9 mouse cellular contexts compared by ENCODE assay signal in genomic region chr12:54835608-54836570, GRCm38 (mm10). TPM values are rescaled to one million over a fixed set of nuclear protein-coding genes. Genes with fewer than 3 reads are reported as not detected.
A peak's percentile ranks its signal among the peaks of the same experiment; 100 is the strongest.
DNase-seq lines count a peak whose midpoint lies in the region; ATAC-seq and TF ChIP-seq lines count a peak whose summit lies in the region.
"Had no signal": no experiment of that assay in that cellular context is flagged by ENCODE, and none has a peak within 500 bp of the region (broad histone marks: within the 10 kb centered on the region; RNA-seq: fewer than 3 reads in every experiment).

No protein-coding gene starts in this region.

- H3K9ac ChIP-seq in forebrain, embryonic 13.5 days = no peak overlapping the region
- H3K9ac ChIP-seq in forebrain, embryonic 16.5 days (replicated peaks; ENCODE audit: low read depth, low read length) = no peak overlapping the region
- H3K9ac ChIP-seq in neural tube, embryonic 13.5 days = no peak overlapping the region; the same call in 1 of the 2 replicates
- H3K9ac ChIP-seq in intestine, postnatal 0 days (ENCODE audit: low read depth, low read length) = no peak overlapping the region
- no peak overlapping the region for H3K9ac ChIP-seq in stomach, postnatal 0 days (ENCODE audit: low read length)

- TF ChIP-seq CTCF in intestine, postnatal 0 days (IDR thresholded peaks at IDR 0.05; ENCODE audit: low read depth) = no peak
- TF ChIP-seq CTCF in stomach, postnatal 0 days (IDR thresholded peaks at IDR 0.05; ENCODE audit: low read depth) = no peak

- H3K4me3 ChIP-seq in forebrain, embryonic 13.5 days = no peak overlapping the region
- H3K4me3 ChIP-seq in forebrain, embryonic 16.5 days (replicated peaks; ENCODE audit: low read length) = no peak overlapping the region
- H3K4me3 ChIP-seq in neural tube, embryonic 13.5 days = no peak overlapping the region
- H3K4me3 ChIP-seq in intestine, postnatal 0 days (ENCODE audit: low read depth, low read length) = no peak overlapping the region
- no peak overlapping the region for H3K4me3 ChIP-seq in stomach, postnatal 0 days (ENCODE audit: low read depth, low read length)

- no peaks in the 10 kb centered on the region for H3K9me3 ChIP-seq in forebrain, embryonic 13.5 days (replicated peaks)
- no peaks in the 10 kb centered on the region for H3K9me3 ChIP-seq in forebrain, embryonic 16.5 days (ENCODE audit: control insufficient read depth, low read length)
- H3K9me3 ChIP-seq in neural tube, embryonic 13.5 days = no peaks in the 10 kb centered on the region
- H3K9me3 ChIP-seq in intestine, postnatal 0 days (ENCODE audit: control insufficient read depth) = no peaks in the 10 kb centered on the region
- H3K9me3 ChIP-seq in stomach, postnatal 0 days (ENCODE audit: control insufficient read depth, low read length) = no peaks in the 10 kb centered on the region
- H3K9me3 ChIP-seq: limb, embryonic 12.5 days had no signal

- no peak for ATAC-seq in forebrain, embryonic 13.5 days
- ATAC-seq in forebrain, embryonic 16.5 days = no peak
- ATAC-seq in neural tube, embryonic 13.5 days (ENCODE audit: low read depth) = no peak
- no peak for ATAC-seq in intestine, postnatal 0 days
- ATAC-seq in stomach, postnatal 0 days (ENCODE audit: low FRiP score, low TSS enrichment) = no peak

- TF ChIP-seq EP300 in stomach, postnatal 0 days (optimal IDR thresholded peaks at IDR 0.05) = no peak

- H3K27ac ChIP-seq in forebrain, embryonic 13.5 days = 0 out of 2 replicates have a peak overlapping the region, but pooled peaks have one; percentile 8
- H3K27ac ChIP-seq in forebrain, embryonic 16.5 days (ENCODE audit: low read length) = no peak overlapping the region
- peak overlapping the region; percentile 10 for H3K27ac ChIP-seq in neural tube, embryonic 13.5 days (replicated peaks)
- H3K27ac ChIP-seq in intestine, postnatal 0 days (ENCODE audit: low read depth, low read length) = no peak overlapping the region
- H3K27ac ChIP-seq in stomach, postnatal 0 days (replicated peaks) = peak overlapping the region; percentile 63

- WGBS in forebrain, embryonic 13.5 days = 84% methylated on average over 18 of the region's 18 CpGs
- WGBS in forebrain, embryonic 16.5 days = 76% methylated on average over 16 of the region's 18 CpGs
- WGBS in neural tube, embryonic 13.5 days = 87% methylated on average over 18 of the region's 18 CpGs
- 63% methylated on average over 18 of the region's 18 CpGs for WGBS in intestine, postnatal 0 days
- 55% methylated on average over 18 of the region's 18 CpGs for WGBS in stomach, postnatal 0 days

- H3K4me1 ChIP-seq in forebrain, embryonic 13.5 days = peaks cover 6% of the 10 kb centered on the region; the same call in 1 of the 2 replicates
- H3K4me1 ChIP-seq in forebrain, embryonic 16.5 days (replicated peaks; ENCODE audit: control insufficient read depth, insufficient read depth, low read length) = peaks cover 5% of the 10 kb centered on the region; the same call in 1 of the 2 replicates
- H3K4me1 ChIP-seq in neural tube, embryonic 13.5 days (replicated peaks) = peaks cover 13% of the 10 kb centered on the region; the same call in 1 of the 2 replicates
- 0 out of 2 replicates have a peak, but pooled peaks cover 6% of the 10 kb centered on the region for H3K4me1 ChIP-seq in intestine, postnatal 0 days (replicated peaks; ENCODE audit: control insufficient read depth, insufficient read depth, low read length)
- no peaks in the 10 kb centered on the region for H3K4me1 ChIP-seq in stomach, postnatal 0 days (replicated peaks; ENCODE audit: control insufficient read depth, insufficient read depth)

- H3K4me2 ChIP-seq in forebrain, embryonic 13.5 days = no peak overlapping the region
- no peak overlapping the region for H3K4me2 ChIP-seq in forebrain, embryonic 16.5 days (ENCODE audit: low read length)
- no peak overlapping the region for H3K4me2 ChIP-seq in neural tube, embryonic 13.5 days
- H3K4me2 ChIP-seq in intestine, postnatal 0 days (replicated peaks; ENCODE audit: low read depth) = peak overlapping the region; percentile 56; the same call in 1 of the 2 replicates
- H3K4me2 ChIP-seq in stomach, postnatal 0 days (replicated peaks; ENCODE audit: low read depth) = no peak overlapping the region

- no peaks in the 10 kb centered on the region for H3K36me3 ChIP-seq in forebrain, embryonic 13.5 days (ENCODE audit: poor library complexity, severe bottlenecking)
- no peaks in the 10 kb centered on the region for H3K36me3 ChIP-seq in forebrain, embryonic 16.5 days (ENCODE audit: control insufficient read depth, insufficient read depth)
- H3K36me3 ChIP-seq in neural tube, embryonic 13.5 days = no peaks in the 10 kb centered on the region
- no peaks in the 10 kb centered on the region for H3K36me3 ChIP-seq in intestine, postnatal 0 days (ENCODE audit: control insufficient read depth, insufficient read depth)
- no peaks in the 10 kb centered on the region for H3K36me3 ChIP-seq in stomach, postnatal 0 days (ENCODE audit: control insufficient read depth, insufficient read depth, low read length)
- H3K36me3 ChIP-seq: limb, embryonic 12.5 days had no signal

- no peaks in the 10 kb centered on the region for H3K27me3 ChIP-seq in forebrain, embryonic 13.5 days
- no peaks in the 10 kb centered on the region for H3K27me3 ChIP-seq in forebrain, embryonic 16.5 days (replicated peaks; ENCODE audit: control insufficient read depth, insufficient read depth, low read length)
- no peaks in the 10 kb centered on the region for H3K27me3 ChIP-seq in neural tube, embryonic 13.5 days
- no peaks in the 10 kb centered on the region for H3K27me3 ChIP-seq in intestine, postnatal 0 days (replicated peaks; ENCODE audit: control insufficient read depth, insufficient read depth, low read length)
- no peaks in the 10 kb centered on the region for H3K27me3 ChIP-seq in stomach, postnatal 0 days (ENCODE audit: control insufficient read depth, insufficient read depth, low read length)
- H3K27me3 ChIP-seq: limb, embryonic 12.5 days had no signal

- DNase-seq in neural tube, embryonic 10.5 days (ENCODE audit: extremely low spot score, low spot score) = no peak
- DNase-seq in stomach, postnatal 0 days (ENCODE audit: low spot score) = no peak
- DNase-seq in left cerebral cortex, adult 18-20 months (ENCODE audit: low spot score in 2 of 2) = no peak
- no peak for DNase-seq in layer of hippocampus, adult 18-20 months (ENCODE audit: low spot score in 2 of 2)

RNA-seq across cellular contexts. Expression of gene Cfl2, which starts 26.8 kb away (rescaled TPM):
- polyA plus RNA-seq in forebrain, embryonic 13.5 days (2015; fragmentation: Nextera tagmentation; extraction: Ambion mirVana) = 308 and 322 TPM in 2 replicates
- polyA plus RNA-seq in forebrain, embryonic 16.5 days (2015; fragmentation: Nextera tagmentation; extraction: Ambion mirVana) = 327 and 356 TPM in 2 replicates
- 370 and 394 TPM in 2 replicates for polyA plus RNA-seq in neural tube, embryonic 13.5 days (2015; fragmentation: Nextera tagmentation; extraction: Ambion mirVana)
- 133 and 138 TPM in 2 replicates for polyA plus RNA-seq in intestine, postnatal 0 days (2015; fragmentation: Nextera tagmentation; extraction: Ambion mirVana)
- 127 and 132 TPM in 2 replicates for polyA plus RNA-seq in stomach, postnatal 0 days (2015; fragmentation: Nextera tagmentation; extraction: Ambion mirVana)
- 100 to 1,000 TPM; 106 to 112 TPM for total RNA-seq in left cerebral cortex, adult 18-20 months (2021)
- 10 to 100 TPM; 94.7 to 95.9 TPM for total RNA-seq in layer of hippocampus, adult 18-20 months (2021)

RNA-seq across cellular contexts. Expression of gene Snx6, which starts 40.4 kb away (rescaled TPM):
- polyA plus RNA-seq in forebrain, embryonic 13.5 days (2015; fragmentation: Nextera tagmentation; extraction: Ambion mirVana) = 180 and 195 TPM in 2 replicates
- 147 and 168 TPM in 2 replicates for polyA plus RNA-seq in forebrain, embryonic 16.5 days (2015; fragmentation: Nextera tagmentation; extraction: Ambion mirVana)
- 168 and 182 TPM in 2 replicates for polyA plus RNA-seq in neural tube, embryonic 13.5 days (2015; fragmentation: Nextera tagmentation; extraction: Ambion mirVana)
- polyA plus RNA-seq in intestine, postnatal 0 days (2015; fragmentation: Nextera tagmentation; extraction: Ambion mirVana) = 167 and 187 TPM in 2 replicates
- polyA plus RNA-seq in stomach, postnatal 0 days (2015; fragmentation: Nextera tagmentation; extraction: Ambion mirVana) = 260 and 269 TPM in 2 replicates
- 10 to 100 TPM; 42.3 to 44.1 TPM for total RNA-seq in left cerebral cortex, adult 18-20 months (2021)
- 10 to 100 TPM; 43.4 to 47.9 TPM for total RNA-seq in layer of hippocampus, adult 18-20 months (2021)

Comparison
In these comparisons a context has a peak if more than half of its experiments do, and no peak if none do; other contexts are left out.
1. H3K27ac ChIP-seq: peak in forebrain, embryonic 13.5 days (single experiment), neural tube, embryonic 13.5 days (single experiment) and stomach, postnatal 0 days (single experiment); none in forebrain, embryonic 16.5 days (single experiment) and intestine, postnatal 0 days (single experiment).